ENCODE assay signal across 8 mouse cellular contexts in genomic region chr7:115568821-115569240, GRCm38 (mm10).
A peak's percentile ranks its signal among the peaks of the same experiment; 100 is the strongest.
DNase-seq lines count a peak whose midpoint lies in the region.

No protein-coding gene starts in this region.

- H3K4me1 ChIP-seq in limb, embryonic 10.5 days: peaks cover 42% of the 10 kb centered on the region

- intact Hi-C loops in left cerebral cortex, postnatal 25 days (cut with DNase I): no loop called here

- peak overlapping the region; percentile 73 for H3K27ac ChIP-seq in limb, embryonic 10.5 days

- no peak overlapping the region for H3K4me3 ChIP-seq in limb, embryonic 10.5 days

- DNase-seq in right cerebral cortex, postnatal 25 days: peak; percentile 6
- no peak for DNase-seq in right cerebral cortex, postnatal 10 days (ENCODE audit: low spot score in 2 of 2)
- peak; percentile 20 for DNase-seq in gastrocnemius, adult 18-20 months (ENCODE audit: low spot score)
- peak; percentile 61 for DNase-seq in limb, embryonic 10.5 days (ENCODE audit: low spot score)
- peak; percentile 24 for DNase-seq in yolk sac, embryonic 10.5 days (ENCODE audit: low spot score)
- DNase-seq in left cerebral cortex, postnatal 25 days (ENCODE audit: low spot score in 2 of 2): no peak
- DNase-seq in urinary bladder, postnatal 14 days (ENCODE audit: low spot score): no peak
- DNase-seq in spleen, postnatal 14 days (ENCODE audit: low spot score in 2 of 2): no peak

- H3K36me3 ChIP-seq in limb, embryonic 10.5 days: no peaks in the 10 kb centered on the region

- 31% methylated on average over 9 of the region's 9 CpGs for WGBS in limb, embryonic 10.5 days

- H3K27me3 ChIP-seq in limb, embryonic 10.5 days (ENCODE audit: low read depth, poor library complexity, severe bottlenecking): no peaks in the 10 kb centered on the region

- no peaks in the 10 kb centered on the region for H3K9me3 ChIP-seq in limb, embryonic 10.5 days (replicated peaks)

Comparison
In these comparisons a context has a peak if more than half of its experiments do, and no peak if none do; other contexts are left out.
1. DNase-seq: peak in right cerebral cortex, postnatal 25 days (single experiment), gastrocnemius, adult 18-20 months (single experiment), limb, embryonic 10.5 days (single experiment) and yolk sac, embryonic 10.5 days (single experiment); none in right cerebral cortex, postnatal 10 days (0 of 2), left cerebral cortex, postnatal 25 days (0 of 2), urinary bladder, postnatal 14 days (single experiment) and spleen, postnatal 14 days (0 of 2).